Mouse (Mus musculus): ENCODE data around the gene Hsd3b7. TPM values are rescaled to one million over a fixed set of nuclear protein-coding genes. Genes with fewer than 3 reads are reported as not detected.

The Hsd3b7 gene
- polyA plus RNA-seq, 1 experiment from 2014 or later = 9.6 TPM

DNA sequence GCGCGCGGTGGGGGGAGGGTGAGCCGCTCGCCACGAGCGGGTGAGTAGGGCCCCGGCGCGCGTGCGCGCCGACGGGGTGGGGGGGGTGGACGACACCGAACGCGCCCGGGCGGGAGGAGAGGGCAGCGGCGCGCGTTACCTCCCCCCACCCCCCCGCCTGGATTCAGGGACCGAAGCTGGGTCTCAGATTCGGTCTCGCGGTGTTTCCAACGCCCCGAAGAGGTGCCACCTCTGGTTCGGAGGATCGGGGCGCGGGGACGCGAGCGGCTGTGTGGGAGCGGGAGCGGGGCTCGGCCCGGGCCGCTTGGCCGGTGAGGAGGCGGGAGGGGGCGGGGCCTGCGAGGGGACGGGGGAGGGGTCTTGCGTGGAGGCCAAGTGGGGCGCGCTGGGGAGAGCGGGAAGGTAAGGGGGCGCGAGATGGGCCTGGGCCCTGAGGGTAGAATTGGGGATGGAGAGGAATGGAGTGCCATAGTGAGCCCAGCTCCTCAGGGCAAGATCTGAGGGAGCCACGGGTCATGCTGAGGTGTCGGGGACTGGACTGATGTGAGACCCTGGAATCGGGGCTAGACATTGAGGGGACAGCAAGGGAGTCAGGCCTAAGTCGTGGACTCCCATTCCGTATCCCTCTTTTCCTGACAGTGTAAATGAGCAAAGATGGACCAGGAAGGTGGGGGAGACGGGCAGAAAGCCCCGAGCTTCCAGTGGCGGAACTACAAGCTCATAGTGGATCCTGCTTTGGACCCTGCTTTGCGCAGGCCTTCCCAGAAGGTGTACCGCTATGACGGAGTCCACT, 22.7 kb upstream of the Hsd3b7 start:
- Histone ChIP-seq H3K4me2 (peak overlapping the region; percentile 82), H3K4me3 (peak overlapping the region; percentile 84), H3K36me3 (peaks cover 38% of the 10 kb centered on the region), H3K27ac (peak overlapping the region; percentile 98), H3K27me3 (no peaks in the 10 kb centered on the region), H3K9me3 (no peaks in the 10 kb centered on the region), H3K4me1 (replicated peaks) (peaks cover 20% of the 10 kb centered on the region), H3K9ac (peak overlapping the region; percentile 91)
- ATAC-seq (ENCODE audit: low FRiP score) = peak; percentile 39
- 4% methylated on average over 43 of the region's 66 CpGs for WGBS

DNA sequence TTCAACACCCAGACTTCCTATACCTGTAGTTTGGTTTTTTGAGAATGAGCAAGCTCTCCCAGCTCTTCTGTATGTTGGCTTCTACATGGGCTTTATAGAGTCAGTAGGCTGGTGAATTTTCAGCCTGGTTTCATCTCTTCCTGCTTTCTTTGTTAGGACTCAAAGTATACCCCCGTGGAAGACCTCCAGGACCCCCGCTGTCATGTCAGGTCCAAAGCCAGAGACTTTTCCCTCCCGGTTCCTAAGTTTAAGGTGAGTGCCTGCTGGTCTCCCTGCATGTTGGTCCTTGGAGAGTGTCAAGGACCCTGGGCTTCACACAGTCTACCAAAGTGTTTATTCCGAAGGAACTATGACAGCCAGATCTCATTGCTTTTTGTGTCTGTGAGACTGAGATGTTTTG, 22.1 kb upstream of the Hsd3b7 start:
- peaks cover 42% of the 10 kb centered on the region for H3K36me3 ChIP-seq

DNA sequence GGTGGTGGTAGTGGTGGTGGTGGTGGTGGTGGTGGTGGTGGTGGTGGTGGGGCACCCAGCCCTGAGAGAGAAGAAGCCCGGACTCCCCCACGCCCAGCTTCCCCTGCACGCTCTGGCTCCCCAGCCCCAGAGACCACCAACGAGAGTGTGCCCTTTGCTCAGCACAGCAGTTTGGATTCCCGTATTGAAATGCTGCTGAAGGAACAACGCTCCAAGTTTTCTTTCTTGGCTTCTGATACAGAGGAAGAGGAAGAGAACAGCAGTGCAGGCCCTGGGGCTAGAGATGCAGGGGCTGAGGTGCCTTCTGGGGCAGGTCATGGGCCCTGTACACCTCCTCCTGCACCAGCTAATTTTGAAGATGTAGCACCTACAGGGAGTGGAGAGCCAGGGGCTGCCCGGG, 15.1 kb upstream of the Hsd3b7 start, which contains the start of gene Gm49388:
Gm49388 (plus strand) TSS at position 301 of the 400 bp plus-strand sequence.
- Histone ChIP-seq H3K27ac (no peak within 1 kb of the TSS), H3K9me3 (no peaks in the 10 kb centered on the region), H3K4me2 (no peak within 1 kb of the TSS), H3K4me1 (replicated peaks) (no peaks in the 10 kb centered on the region), H3K4me3 (no peak within 1 kb of the TSS), H3K9ac (no peak within 1 kb of the TSS), H3K27me3 (no peaks in the 10 kb centered on the region), H3K36me3 (peaks cover 98% of the 10 kb centered on the region)
- WGBS = 94% methylated on average over 7 of the region's 7 CpGs
- ATAC-seq (ENCODE audit: low FRiP score) = no peak

More for the DNA sequence above, 22.1 kb upstream of the Hsd3b7 start:
- H3K27ac ChIP-seq = no peak overlapping the region
- H3K9ac ChIP-seq = peak overlapping the region; percentile 91
- H3K27me3 ChIP-seq = no peaks in the 10 kb centered on the region
- 78% methylated on average over 4 of the region's 4 CpGs for WGBS
- no peak for ATAC-seq (ENCODE audit: low FRiP score)
- peak overlapping the region; percentile 82 for H3K4me2 ChIP-seq
- peak overlapping the region; percentile 84 for H3K4me3 ChIP-seq
- peaks cover 20% of the 10 kb centered on the region for H3K4me1 ChIP-seq (replicated peaks)
- no peaks in the 10 kb centered on the region for H3K9me3 ChIP-seq

DNA sequence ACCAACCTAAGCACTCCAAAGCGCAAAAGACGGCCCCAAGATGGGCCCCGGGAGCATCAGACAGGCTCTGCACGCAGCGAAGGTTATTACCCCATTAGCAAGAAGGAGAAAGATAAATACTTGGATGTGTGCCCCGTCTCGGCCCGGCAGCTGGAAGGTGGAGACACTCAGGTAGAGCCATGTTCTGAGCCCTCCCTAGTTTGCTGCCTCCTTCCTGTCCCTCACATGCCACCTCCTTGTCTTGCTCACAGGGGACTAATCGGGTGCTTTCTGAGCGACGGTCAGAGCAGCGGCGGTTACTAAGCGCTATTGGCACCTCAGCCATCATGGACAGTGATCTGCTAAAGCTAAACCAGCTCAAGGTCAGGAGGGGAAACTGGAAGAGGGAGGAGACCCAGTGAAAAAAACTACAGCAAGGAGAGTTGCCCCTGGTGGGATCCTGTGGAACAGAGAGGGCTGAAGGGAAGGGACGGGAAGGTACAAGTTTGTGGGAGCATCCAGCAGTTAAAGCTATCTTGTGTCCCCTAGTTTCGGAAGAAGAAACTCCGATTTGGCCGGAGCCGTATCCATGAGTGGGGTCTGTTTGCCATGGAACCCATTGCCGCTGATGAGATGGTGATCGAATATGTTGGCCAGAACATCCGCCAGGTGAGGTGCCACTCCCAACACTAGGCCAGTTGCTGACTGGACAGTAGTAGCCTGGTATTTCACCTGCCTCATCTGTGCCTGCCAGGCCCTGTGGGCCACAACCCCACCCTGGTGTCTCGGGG, 3.1 kb upstream of the Hsd3b7 start:
- no peak overlapping the region for H3K27ac ChIP-seq
- H3K36me3 ChIP-seq = peaks cover 83% of the 10 kb centered on the region
- H3K9me3 ChIP-seq = no peaks in the 10 kb centered on the region
- H3K4me3 ChIP-seq = no peak overlapping the region
- H3K4me1 ChIP-seq (replicated peaks) = peaks cover 9% of the 10 kb centered on the region
- H3K9ac ChIP-seq = no peak overlapping the region
- H3K4me2 ChIP-seq = no peak overlapping the region
- no peak for ATAC-seq (ENCODE audit: low FRiP score)
- no peaks in the 10 kb centered on the region for H3K27me3 ChIP-seq
- WGBS = 96% methylated on average over 23 of the region's 23 CpGs

DNA sequence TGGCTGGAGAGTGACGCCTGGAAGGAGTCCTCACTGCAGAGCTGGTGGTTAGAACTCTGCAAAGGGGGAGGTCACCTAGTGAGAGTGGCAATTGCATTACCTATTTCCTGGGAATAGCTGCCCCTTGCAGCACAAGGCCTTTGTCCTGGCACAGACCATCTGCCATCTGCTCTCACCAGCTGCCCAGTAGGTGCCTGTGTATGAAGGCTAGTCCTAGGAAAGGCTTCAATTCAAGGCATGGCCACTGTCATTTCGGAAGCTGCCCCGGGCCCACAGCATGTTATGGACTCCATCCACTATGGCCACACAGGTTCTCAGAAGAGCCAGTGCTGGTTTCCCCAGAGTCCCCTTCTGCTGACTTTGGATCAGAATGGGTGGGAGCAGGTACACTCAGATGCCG, 1.8 kb upstream of the Hsd3b7 start:
- peaks cover 84% of the 10 kb centered on the region for H3K36me3 ChIP-seq

DNA sequence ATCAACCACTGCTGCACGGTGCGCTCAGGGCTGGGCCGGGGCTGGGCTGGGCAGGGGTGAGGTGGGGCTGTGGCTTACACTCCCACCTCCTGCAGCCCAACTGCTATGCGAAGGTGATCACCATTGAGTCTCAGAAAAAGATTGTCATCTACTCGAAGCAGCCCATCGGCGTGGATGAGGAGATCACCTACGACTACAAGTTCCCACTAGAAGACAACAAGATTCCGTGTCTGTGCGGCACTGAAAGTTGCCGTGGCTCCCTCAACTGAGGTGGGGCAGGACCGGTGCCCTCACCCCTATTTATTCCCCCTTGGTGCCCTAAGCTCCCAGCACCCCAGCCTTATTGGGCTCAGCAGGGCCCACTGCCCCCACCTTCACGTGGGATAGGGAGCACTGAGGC, 1.2 kb upstream of the Hsd3b7 start:
- WGBS = 92% methylated on average over 13 of the region's 13 CpGs
- Histone ChIP-seq H3K9me3 (no peaks in the 10 kb centered on the region), H3K27me3 (no peaks in the 10 kb centered on the region), H3K4me2 (no peak overlapping the region), H3K27ac (no peak overlapping the region), H3K4me3 (no peak overlapping the region), H3K9ac (0 out of 2 replicates have a peak overlapping the region, but pooled peaks have one; percentile 8), H3K4me1 (replicated peaks) (peaks cover 9% of the 10 kb centered on the region), H3K36me3 (peaks cover 82% of the 10 kb centered on the region)
- no peak for ATAC-seq (ENCODE audit: low FRiP score)

More for the DNA sequence above, 1.8 kb upstream of the Hsd3b7 start:
- WGBS = 95% methylated on average over 4 of the region's 4 CpGs
- H3K4me3 ChIP-seq = no peak overlapping the region
- no peaks in the 10 kb centered on the region for H3K9me3 ChIP-seq
- ATAC-seq (ENCODE audit: low FRiP score) = no peak
- no peak overlapping the region for H3K4me2 ChIP-seq
- peaks cover 9% of the 10 kb centered on the region for H3K4me1 ChIP-seq (replicated peaks)
- 0 out of 2 replicates have a peak overlapping the region, but pooled peaks have one; percentile 19 for H3K9ac ChIP-seq
- H3K27me3 ChIP-seq = no peaks in the 10 kb centered on the region
- H3K27ac ChIP-seq = no peak overlapping the region

DNA sequence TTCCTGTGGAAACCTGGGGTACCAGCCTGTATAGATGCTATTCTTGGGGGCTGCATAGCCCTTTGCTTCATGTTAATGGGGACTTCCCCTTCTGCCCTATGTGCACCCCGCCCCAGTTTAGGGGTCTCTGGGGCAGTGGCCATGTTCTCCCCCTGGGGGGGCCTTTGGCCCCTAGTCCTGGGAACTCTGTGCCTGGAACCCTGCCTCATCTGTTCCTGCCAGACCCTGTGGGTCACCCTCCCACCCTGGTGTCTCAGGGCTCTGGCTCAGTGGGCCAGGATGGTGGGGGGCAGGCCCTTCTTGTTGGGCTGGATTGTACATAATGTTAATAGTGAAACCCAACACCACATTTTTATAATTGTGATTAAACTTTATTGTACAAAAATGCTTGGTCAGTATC, 666 bp upstream of the Hsd3b7 start:
- Histone ChIP-seq H3K27ac (0 out of 2 replicates have a peak overlapping the region, but pooled peaks have one; percentile 35), H3K9me3 (no peaks in the 10 kb centered on the region), H3K36me3 (peaks cover 84% of the 10 kb centered on the region), H3K4me2 (no peak overlapping the region), H3K4me1 (replicated peaks) (peaks cover 9% of the 10 kb centered on the region), H3K9ac (0 out of 2 replicates have a peak overlapping the region, but pooled peaks have one; percentile 8), H3K27me3 (no peaks in the 10 kb centered on the region), H3K4me3 (no peak overlapping the region)
- WGBS = 100% methylated on average over 1 of the region's 1 CpGs
- ATAC-seq (ENCODE audit: low FRiP score) = no peak

DNA sequence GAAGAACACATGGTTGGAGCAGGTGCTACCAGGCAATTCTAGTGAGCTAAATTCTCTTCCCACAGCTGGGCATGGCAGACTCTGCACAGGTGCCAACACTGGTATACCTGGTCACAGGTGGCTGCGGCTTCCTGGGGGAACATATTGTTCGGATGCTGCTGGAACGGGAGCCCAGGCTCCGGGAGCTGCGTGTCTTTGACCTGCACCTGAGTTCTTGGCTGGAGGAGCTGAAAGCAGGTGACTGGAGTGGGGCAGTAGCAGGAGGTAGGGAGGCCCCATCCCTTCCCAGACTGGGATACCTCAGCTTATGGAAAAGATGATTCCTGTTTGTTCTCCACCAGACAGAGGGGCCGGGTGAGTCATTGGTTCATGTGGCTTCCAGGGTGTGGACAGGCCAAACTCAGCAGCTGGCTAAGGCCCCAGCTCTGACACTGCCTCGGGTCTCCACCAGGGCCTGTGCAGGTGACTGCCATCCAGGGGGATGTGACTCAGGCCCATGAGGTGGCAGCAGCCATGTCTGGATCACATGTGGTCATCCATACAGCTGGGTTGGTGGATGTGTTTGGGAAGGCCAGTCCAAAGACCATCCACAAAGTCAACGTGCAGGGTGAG, 712 bp downstream of the Hsd3b7 start:
- Histone ChIP-seq H3K9me3 (no peaks in the 10 kb centered on the region), H3K36me3 (peaks cover 82% of the 10 kb centered on the region), H3K27ac (no peak overlapping the region; the same call in 1 of the 2 replicates), H3K4me3 (no peak overlapping the region), H3K9ac (peak overlapping the region; percentile 58), H3K4me1 (replicated peaks) (peaks cover 9% of the 10 kb centered on the region), H3K4me2 (peak overlapping the region; percentile 35), H3K27me3 (no peaks in the 10 kb centered on the region)
- no peak for ATAC-seq (ENCODE audit: low FRiP score)
- WGBS = 90% methylated on average over 8 of the region's 8 CpGs

DNA sequence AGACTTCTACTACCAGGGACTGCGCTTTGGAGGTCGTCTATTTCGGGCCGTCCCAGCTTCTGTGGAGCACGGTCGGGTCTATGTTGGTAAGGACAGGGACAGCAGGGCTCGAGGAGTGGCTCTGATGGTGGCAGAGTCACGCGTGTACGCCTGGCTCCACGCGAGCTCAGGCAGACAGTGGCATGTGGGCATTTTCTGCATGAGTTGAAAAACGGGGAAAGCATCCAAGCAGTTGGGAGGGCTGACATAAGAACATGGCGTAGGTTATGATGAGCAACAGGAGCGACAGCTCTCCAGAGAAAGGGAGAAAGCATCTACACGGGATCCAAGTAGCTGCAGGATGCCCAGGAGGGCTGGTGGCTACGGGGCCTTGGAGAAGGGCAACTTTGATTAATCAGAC, 1.9 kb downstream of the Hsd3b7 start:
- Histone ChIP-seq H3K4me2 (no peak overlapping the region), H3K27me3 (no peaks in the 10 kb centered on the region), H3K27ac (no peak overlapping the region), H3K9me3 (no peaks in the 10 kb centered on the region), H3K4me3 (no peak overlapping the region), H3K9ac (no peak overlapping the region), H3K36me3 (peaks cover 80% of the 10 kb centered on the region), H3K4me1 (replicated peaks) (peaks cover 9% of the 10 kb centered on the region)
- no peak for ATAC-seq (ENCODE audit: low FRiP score)
- 93% methylated on average over 17 of the region's 17 CpGs for WGBS

DNA sequence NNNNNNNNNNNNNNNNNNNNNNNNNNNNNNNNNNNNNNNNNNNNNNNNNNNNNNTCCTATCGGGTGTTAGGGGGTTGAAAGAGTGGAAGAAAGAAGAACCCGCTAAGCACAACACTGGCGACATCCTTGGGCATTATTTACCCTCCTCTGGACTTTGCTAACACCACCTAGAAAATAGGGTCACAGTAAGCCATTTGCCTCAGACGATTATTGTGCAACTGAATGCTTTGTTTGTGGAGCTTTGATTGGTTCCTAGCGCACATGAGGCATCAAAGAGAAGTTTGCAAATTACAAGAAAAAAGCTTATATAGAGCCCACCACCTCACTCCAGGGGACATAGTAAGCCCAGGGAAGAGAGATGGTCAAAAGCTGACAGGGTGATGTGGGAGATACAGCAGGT, 8.4 kb downstream of the Hsd3b7 start:
- Histone ChIP-seq H3K27ac (no peak overlapping the region), H3K4me3 (no peak overlapping the region), H3K9ac (no peak overlapping the region), H3K36me3 (peaks cover 91% of the 10 kb centered on the region), H3K27me3 (no peaks in the 10 kb centered on the region), H3K9me3 (no peaks in the 10 kb centered on the region), H3K4me2 (no peak overlapping the region), H3K4me1 (replicated peaks) (no peaks in the 10 kb centered on the region)
- 78% methylated on average over 5 of the region's 5 CpGs for WGBS
- ATAC-seq (ENCODE audit: low FRiP score) = no peak

DNA sequence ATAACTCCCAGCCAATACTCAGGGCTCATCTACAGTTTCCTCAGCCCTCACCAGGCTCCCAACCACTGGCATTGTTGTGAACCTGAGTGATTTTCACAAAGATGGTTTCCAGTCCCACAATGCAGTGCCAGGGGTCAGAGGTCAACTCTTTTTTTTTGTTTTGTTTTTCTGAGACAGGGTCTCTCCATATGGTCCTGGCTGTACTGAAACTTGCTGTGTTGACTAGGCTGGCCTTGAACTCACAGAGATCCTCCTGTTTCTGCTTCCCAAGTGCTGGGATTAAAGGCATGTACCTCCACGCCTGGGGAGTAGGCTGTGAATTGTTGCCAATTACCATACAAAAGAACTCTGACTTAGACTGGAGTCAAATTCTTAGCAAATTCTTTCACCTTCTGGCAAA, 9.4 kb downstream of the Hsd3b7 start:
- Histone ChIP-seq H3K4me2 (no peak overlapping the region), H3K4me1 (replicated peaks) (no peaks in the 10 kb centered on the region), H3K9me3 (no peaks in the 10 kb centered on the region), H3K36me3 (peaks cover 91% of the 10 kb centered on the region), H3K9ac (no peak overlapping the region), H3K27ac (no peak overlapping the region), H3K27me3 (no peaks in the 10 kb centered on the region), H3K4me3 (no peak overlapping the region)
- ATAC-seq (ENCODE audit: low FRiP score) = no peak
- WGBS = 93% methylated on average over 1 of the region's 1 CpGs

DNA sequence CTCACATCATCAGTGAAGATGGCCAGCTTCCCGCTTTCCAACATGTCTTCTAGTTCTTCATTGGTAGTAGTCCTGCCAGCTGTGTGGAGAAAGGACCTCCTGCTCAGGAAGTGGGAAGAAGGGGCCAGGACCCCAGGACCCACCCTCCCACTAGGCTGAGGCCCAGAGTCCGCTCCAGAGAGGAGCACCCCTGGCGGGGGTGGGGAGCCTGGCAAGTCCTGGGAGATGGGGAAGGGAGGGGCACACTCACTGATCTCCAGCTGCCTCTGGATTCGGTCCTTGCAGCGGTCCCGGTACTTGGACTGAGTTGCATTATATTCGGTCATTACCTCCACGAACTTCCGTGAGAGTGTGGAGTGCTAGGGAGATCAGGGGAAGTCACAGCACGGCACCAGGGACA, 10.2 kb downstream of the Hsd3b7 start:
- peaks cover 90% of the 10 kb centered on the region for H3K36me3 ChIP-seq
- H3K9me3 ChIP-seq = no peaks in the 10 kb centered on the region
- H3K4me1 ChIP-seq (replicated peaks) = no peaks in the 10 kb centered on the region
- H3K27me3 ChIP-seq = no peaks in the 10 kb centered on the region
- no peak overlapping the region for H3K9ac ChIP-seq
- ATAC-seq (ENCODE audit: low FRiP score) = no peak
- WGBS = 83% methylated on average over 10 of the region's 10 CpGs
- no peak overlapping the region for H3K4me3 ChIP-seq
- H3K4me2 ChIP-seq = no peak overlapping the region
- H3K27ac ChIP-seq = no peak overlapping the region
